Mouse (Mus musculus) adrenal gland, adult (tissue): ENCODE data around the gene Tmem208.

ENCODE experiments used
- DNase-seq, 2 experiments: peaks; one replicate each; pipeline ENCODE4 v3.0.0; 2022 to 2023; ENCODE audit warnings: low spot score in 1 of 2; ENCODE audit not compliant: inconsistent age in 2 of 2

The Tmem208 gene

GRCm38 (mm10) chr8:105326141-105326672, at the start of gene Tmem208, which contains the start of gene Lrrc29:
Gene Tmem208 (plus strand): TSS chr8:105326354.
Gene Lrrc29 (minus strand): TSS chr8:105326278.
- DNase-seq: peak; percentile 97 to 99

GRCm38 (mm10) chr8:105278911-105279334, 47.2 kb upstream of the Tmem208 start:
- DNase-seq: peak; percentile 91 to 96

GRCm38 (mm10) chr8:105280567-105280966, 45.6 kb upstream of the Tmem208 start:
- no peak for DNase-seq

- DNase-seq: peak in 1 of 2 experiments; percentile 8
Measured at GRCm38 (mm10) chr8:105281821-105282220, 44.3 kb upstream of the Tmem208 start.

- no peak for DNase-seq
Measured at GRCm38 (mm10) chr8:105282239-105282638, 43.9 kb upstream of the Tmem208 start.

GRCm38 (mm10) chr8:105283074-105283473, 43.1 kb upstream of the Tmem208 start:
- DNase-seq: peak; percentile 67 to 85

- DNase-seq: peak in 1 of 2 experiments; percentile 11
Measured at GRCm38 (mm10) chr8:105285514-105285913, 40.6 kb upstream of the Tmem208 start.

- no peak for DNase-seq
Measured at GRCm38 (mm10) chr8:105286907-105287306, 39.2 kb upstream of the Tmem208 start.

GRCm38 (mm10) chr8:105288231-105288630, 37.9 kb upstream of the Tmem208 start:
- peak in 1 of 2 experiments; percentile 17 for DNase-seq

- peak; percentile 96 to 99 for DNase-seq
Measured at GRCm38 (mm10) chr8:105288958-105289732, 37.0 kb upstream of the Tmem208 start.

- DNase-seq: peak; percentile 76 to 78
Measured at GRCm38 (mm10) chr8:105289805-105290460, 36.2 kb upstream of the Tmem208 start, which contains the start of gene 4931428F04Rik. Gene 4931428F04Rik (minus strand): TSS chr8:105289864.

GRCm38 (mm10) chr8:105290554-105291314, 35.4 kb upstream of the Tmem208 start:
- DNase-seq: peak; percentile 87 to 96

GRCm38 (mm10) chr8:105291364-105291763, 34.8 kb upstream of the Tmem208 start:
- peak in 1 of 2 experiments; percentile 14 for DNase-seq

- peak in 1 of 2 experiments; percentile 8 for DNase-seq
Measured at GRCm38 (mm10) chr8:105291802-105292201, 34.4 kb upstream of the Tmem208 start.

- DNase-seq: peak in 1 of 2 experiments; percentile 55
Measured at GRCm38 (mm10) chr8:105292471-105292870, 33.7 kb upstream of the Tmem208 start.

GRCm38 (mm10) chr8:105293405-105293804, 32.7 kb upstream of the Tmem208 start:
- no peak for DNase-seq

GRCm38 (mm10) chr8:105294776-105295175, 31.4 kb upstream of the Tmem208 start:
- DNase-seq: no peak

GRCm38 (mm10) chr8:105295256-105295655, 30.9 kb upstream of the Tmem208 start:
- no peak for DNase-seq

- DNase-seq: peak; percentile 85 to 90
Measured at GRCm38 (mm10) chr8:105295895-105296573, 30.1 kb upstream of the Tmem208 start, which contains the start of gene Exoc3l. Gene Exoc3l (minus strand): TSS chr8:105296101.

- peak; percentile 95 to 97 for DNase-seq
Measured at GRCm38 (mm10) chr8:105297511-105298192, 28.5 kb upstream of the Tmem208 start, which contains the start of gene E2f4. Gene E2f4 (plus strand): TSS chr8:105297663.
